Mouse (Mus musculus) embryonic facial prominence, embryonic 11.5 days (tissue): ENCODE data around the gene Gzmm. TPM values are rescaled to one million over a fixed set of nuclear protein-coding genes. Genes with fewer than 3 reads are reported as not detected.

Source experiments
- ATAC-seq: fragments of 200-750 bp; cut with Nextera tagmentation; replicated peaks from 2 replicates; pipeline ENCODE4 v1.8.0; 2017; ENCODE audit warnings: low read depth; ENCODE audit not compliant: insufficient number of reproducible peaks, low FRiP score, low TSS enrichment
- DNase-seq: peaks from one replicate; pipeline ENCODE4 v3.0.0-alpha.2; 2015; ENCODE audit warnings: low spot score
- H3K27ac ChIP-seq: fragments of 300-500 bp; sonication (generic); replicated peaks from 2 replicates; pipeline ENCODE4 v1.5.1; 2014; ENCODE audit warnings: mild to moderate bottlenecking, low read depth, low read length, control low read depth
- H3K27me3 ChIP-seq: fragments of 300-500 bp; sonication (generic); 2 replicates; pipeline ENCODE4 v1.6.1; 2014; ENCODE audit warnings: mild to moderate bottlenecking, low read length, moderate library complexity, mixed read lengths; ENCODE audit not compliant: control insufficient read depth, insufficient read depth
- H3K36me3 ChIP-seq: fragments of 300-500 bp; sonication (generic); replicated peaks from 2 replicates; pipeline ENCODE4 v1.6.1; 2014; ENCODE audit warnings: low read depth, mild to moderate bottlenecking, low read length, moderate library complexity, mixed read lengths; ENCODE audit not compliant: control insufficient read depth, insufficient read depth
- H3K4me1 ChIP-seq: fragments of 300-500 bp; sonication (generic); 2 replicates; pipeline ENCODE4 v1.6.1; 2014; ENCODE audit warnings: low read length, mixed read lengths; ENCODE audit not compliant: control insufficient read depth, insufficient read depth
- H3K4me2 ChIP-seq: fragments of 300-500 bp; sonication (generic); 2 replicates; pipeline ENCODE4 v1.6.1; 2014; ENCODE audit warnings: low read depth, mild to moderate bottlenecking, control low read depth, low read length, moderate library complexity
- H3K4me3 ChIP-seq: fragments of 300-500 bp; sonication (generic); 2 replicates; pipeline ENCODE4 v1.5.1; 2014; ENCODE audit warnings: low read depth, low read length, control low read depth
- H3K9ac ChIP-seq: fragments of 300-500 bp; sonication (generic); replicated peaks from 2 replicates; pipeline ENCODE4 v1.6.1; 2014; ENCODE audit warnings: mild to moderate bottlenecking, control low read depth, low read length
- H3K9me3 ChIP-seq: fragments of 300-500 bp; sonication (generic); replicated peaks from 2 replicates; pipeline ENCODE4 v1.6.1; 2016; ENCODE audit warnings: mild to moderate bottlenecking, low read length, inconsistent platforms, mixed read lengths; ENCODE audit not compliant: control insufficient read depth
- WGBS: fragments of 180-500 bp; shearing (Covaris S2); extraction: QIAGEN DNeasy Blood & Tissue Kit; methylation state at CpG from one replicate; pipeline ENCODE4 v1.1.7; 2014; 5-methylcytosine and 5-hydroxymethylcytosine counted together
- polyA plus RNA-seq: library from polyadenylated mRNA; unstranded; fragments of >200 nt; fragmentation: Nextera tagmentation; extraction: Ambion mirVana; gene quantifications from 2 replicates; pipeline ENCODE4 v1.2.1, GENCODE M21; 2014

Gzmm gene
- polyA plus RNA-seq, 1 experiment from 2014 or later: 0.77 TPM

DNA sequence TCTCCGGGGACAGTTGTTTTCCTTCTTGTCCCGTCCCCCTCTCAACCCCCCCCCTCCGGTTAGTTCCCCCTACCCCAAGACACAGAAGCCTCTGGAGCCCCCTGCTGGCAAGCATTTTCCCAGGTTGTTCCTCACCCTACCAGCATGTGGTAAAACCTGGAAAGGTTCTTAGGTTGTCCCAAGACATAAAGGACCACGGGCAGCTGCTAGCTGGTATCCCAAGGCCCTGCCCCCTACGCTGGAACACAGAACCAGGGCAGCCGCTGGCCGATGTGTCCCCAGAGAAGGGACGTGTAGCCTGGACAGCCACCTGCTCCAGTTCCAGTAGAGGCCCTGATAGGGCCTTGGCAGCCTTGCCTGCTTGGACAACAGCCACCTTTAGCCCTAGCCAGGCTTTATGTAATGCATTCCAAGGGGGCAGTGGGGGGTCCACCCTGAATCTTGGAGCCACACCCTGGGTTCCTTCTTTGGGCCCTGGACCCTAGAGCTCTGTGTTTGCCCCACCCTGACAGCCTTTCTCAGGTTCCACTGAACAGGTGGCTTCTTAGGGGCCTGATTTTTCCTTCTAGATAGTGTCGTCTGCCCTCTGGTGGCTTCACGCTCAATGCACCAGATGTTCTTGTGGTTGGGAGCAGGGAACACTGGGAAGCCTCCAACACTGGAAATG lies 5.8 kb upstream of the Gzmm start:
- H3K27ac ChIP-seq: no peak overlapping the region

GRCm38 (mm10) chr10:79683726-79684640 lies 4.8 kb upstream of the Gzmm start:
- Histone ChIP-seq H3K4me3 (no peak overlapping the region), H3K27ac (no peak overlapping the region), H3K4me2 (peak overlapping the region; percentile 57; the same call in 1 of the 2 replicates), H3K9ac (0 out of 2 replicates have a peak overlapping the region, but pooled peaks have one; percentile 5), H3K27me3 (no peaks in the 10 kb centered on the region), H3K4me1 (peaks cover 6% of the 10 kb centered on the region), H3K36me3 (peaks cover 17% of the 10 kb centered on the region), H3K9me3 (no peaks in the 10 kb centered on the region)
- DNase-seq: no peak
- ATAC-seq: no peak
- 92% methylated on average over 6 of the region's 6 CpGs for WGBS

More for the DNA sequence above, 5.8 kb upstream of the Gzmm start:
- H3K9ac ChIP-seq: peak overlapping the region; percentile 83
- 9% methylated on average over 10 of the region's 10 CpGs for WGBS
- H3K4me1 ChIP-seq: peaks cover 6% of the 10 kb centered on the region
- ATAC-seq (no peak), DNase-seq (peak; percentile 80)
- H3K36me3 ChIP-seq: peaks cover 11% of the 10 kb centered on the region
- peak overlapping the region; percentile 89 for H3K4me3 ChIP-seq
- no peaks in the 10 kb centered on the region for H3K9me3 ChIP-seq
- no peaks in the 10 kb centered on the region for H3K27me3 ChIP-seq
- peak overlapping the region; percentile 57 for H3K4me2 ChIP-seq

DNA sequence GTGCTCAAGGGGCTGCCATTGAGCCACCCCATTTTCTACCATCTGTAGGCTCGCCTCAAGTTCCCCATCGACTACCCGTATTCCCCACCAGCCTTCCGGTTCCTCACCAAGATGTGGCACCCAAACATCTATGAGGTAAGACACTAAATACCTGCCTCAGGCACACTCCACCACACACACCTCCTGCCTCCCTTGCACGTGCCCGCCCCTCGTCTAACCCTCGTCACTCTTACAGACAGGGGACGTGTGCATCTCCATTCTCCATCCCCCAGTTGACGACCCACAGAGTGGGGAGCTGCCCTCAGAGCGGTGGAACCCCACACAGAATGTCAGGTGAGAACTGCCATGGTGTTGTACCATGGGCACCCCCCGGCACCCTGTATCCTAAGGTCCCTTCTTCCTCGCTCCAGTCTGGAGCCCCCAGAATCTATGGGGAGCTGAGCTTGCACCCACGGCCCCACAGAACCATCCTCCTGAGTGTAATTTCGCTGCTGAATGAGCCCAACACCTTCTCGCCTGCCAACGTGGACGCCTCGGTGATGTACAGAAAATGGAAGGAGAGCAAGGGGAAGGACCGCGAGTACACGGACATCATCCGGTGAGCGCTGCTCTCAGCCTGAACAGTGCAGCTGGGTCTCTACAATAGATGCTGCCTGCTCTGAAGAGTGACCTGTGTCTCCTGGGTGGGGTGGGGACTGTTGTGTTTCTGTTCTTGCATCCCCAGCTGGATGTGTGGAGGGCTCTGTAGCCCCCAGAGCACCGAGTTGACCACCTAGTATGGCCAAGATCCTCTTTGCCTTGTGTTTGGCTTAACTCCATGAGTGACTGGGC lies 3.8 kb upstream of the Gzmm start:
- DNase-seq (no peak), ATAC-seq (no peak)
- Histone ChIP-seq H3K27me3 (no peaks in the 10 kb centered on the region), H3K9ac (no peak overlapping the region), H3K4me3 (no peak overlapping the region), H3K4me1 (peaks cover 6% of the 10 kb centered on the region), H3K27ac (no peak overlapping the region), H3K36me3 (peaks cover 21% of the 10 kb centered on the region), H3K4me2 (no peak overlapping the region), H3K9me3 (no peaks in the 10 kb centered on the region)
- WGBS: 94% methylated on average over 25 of the region's 25 CpGs

DNA sequence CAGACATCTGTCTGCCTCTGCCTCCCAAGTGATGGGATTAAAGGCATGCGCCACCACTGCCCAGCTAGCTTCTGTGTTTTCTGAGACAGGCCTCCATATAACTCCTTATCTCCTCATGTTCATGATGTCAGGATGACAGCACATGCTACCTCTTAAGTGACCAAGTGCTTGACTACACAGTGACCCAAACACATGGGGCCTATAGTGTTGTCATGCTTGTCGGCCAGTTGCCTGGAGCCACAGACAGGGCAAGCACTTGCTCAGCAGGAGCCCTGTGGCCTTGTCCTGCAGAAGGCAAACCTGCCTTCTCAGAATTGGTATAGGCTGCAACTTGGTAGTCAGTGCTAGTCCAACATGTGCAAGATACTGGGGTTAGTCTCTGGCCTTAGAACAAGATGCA lies 2.6 kb upstream of the Gzmm start:
- no peaks in the 10 kb centered on the region for H3K9me3 ChIP-seq
- no peak overlapping the region for H3K4me2 ChIP-seq
- 89% methylated on average over 2 of the region's 2 CpGs for WGBS
- no peak overlapping the region for H3K27ac ChIP-seq
- no peak overlapping the region for H3K4me3 ChIP-seq
- H3K9ac ChIP-seq: no peak overlapping the region
- DNase-seq: no peak
- no peak for ATAC-seq
- no peaks in the 10 kb centered on the region for H3K27me3 ChIP-seq
- H3K36me3 ChIP-seq: peaks cover 21% of the 10 kb centered on the region
- H3K4me1 ChIP-seq: peaks cover 6% of the 10 kb centered on the region

- WGBS: 88% methylated on average over 1 of the region's 1 CpGs
- peaks cover 6% of the 10 kb centered on the region for H3K4me1 ChIP-seq
- H3K9me3 ChIP-seq: no peaks in the 10 kb centered on the region
- no peak overlapping the region for H3K4me2 ChIP-seq
- peaks cover 21% of the 10 kb centered on the region for H3K36me3 ChIP-seq
- no peak overlapping the region for H3K4me3 ChIP-seq
- H3K27me3 ChIP-seq: no peaks in the 10 kb centered on the region
- no peak overlapping the region for H3K27ac ChIP-seq
- no peak overlapping the region for H3K9ac ChIP-seq
- ATAC-seq: no peak
- DNase-seq: no peak
Measured at GRCm38 (mm10) chr10:79686691-79687090, 2.1 kb upstream of the Gzmm start.

DNA sequence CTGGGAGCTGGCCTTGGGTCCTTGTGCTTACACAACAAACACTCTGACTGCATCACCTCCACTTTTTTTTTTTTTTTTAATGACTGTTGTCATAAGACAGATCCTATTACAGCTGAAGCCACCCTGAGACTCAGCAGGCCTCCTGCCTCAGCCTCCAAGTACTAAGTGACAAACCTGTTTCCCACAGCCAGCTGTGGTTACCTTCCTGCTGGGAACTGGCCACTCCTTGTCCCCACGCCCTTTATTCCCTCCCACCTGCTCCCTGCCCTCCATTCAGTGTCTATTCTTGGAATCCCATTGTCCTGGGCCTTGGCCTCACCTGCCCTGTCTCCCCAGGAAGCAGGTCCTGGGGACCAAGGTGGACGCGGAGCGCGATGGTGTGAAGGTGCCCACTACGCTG lies 1.3 kb upstream of the Gzmm start:
- Histone ChIP-seq H3K4me2 (no peak overlapping the region), H3K36me3 (peaks cover 21% of the 10 kb centered on the region), H3K9me3 (no peaks in the 10 kb centered on the region), H3K4me1 (peaks cover 6% of the 10 kb centered on the region), H3K4me3 (no peak overlapping the region), H3K27me3 (no peaks in the 10 kb centered on the region), H3K27ac (no peak overlapping the region), H3K9ac (no peak overlapping the region)
- 96% methylated on average over 6 of the region's 6 CpGs for WGBS
- ATAC-seq: no peak
- no peak for DNase-seq

DNA sequence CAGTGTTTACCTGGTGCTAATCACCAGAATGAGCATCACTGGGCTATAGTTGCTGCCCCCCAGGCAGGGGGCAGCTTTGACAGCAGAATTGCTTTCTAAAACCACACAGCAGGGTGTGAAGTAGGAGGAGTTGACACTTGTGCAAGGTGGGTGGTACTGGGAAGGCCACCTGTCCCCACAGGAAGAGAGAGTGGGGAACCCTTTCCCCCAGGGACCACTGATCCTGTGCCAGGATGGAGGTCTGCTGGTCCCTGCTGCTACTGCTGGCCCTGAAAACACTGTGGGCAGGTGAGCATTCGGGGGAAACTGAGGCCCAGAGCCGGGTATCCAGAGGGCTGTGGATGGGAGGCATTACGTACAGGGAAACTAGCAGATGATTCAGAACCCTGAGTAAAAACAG lies 358 bp downstream of the Gzmm start:
- Histone ChIP-seq H3K4me1 (no peaks in the 10 kb centered on the region), H3K9me3 (no peaks in the 10 kb centered on the region), H3K27ac (no peak overlapping the region), H3K4me2 (no peak overlapping the region), H3K27me3 (no peaks in the 10 kb centered on the region), H3K36me3 (peaks cover 21% of the 10 kb centered on the region), H3K9ac (no peak overlapping the region), H3K4me3 (no peak overlapping the region)
- WGBS: 96% methylated on average over 3 of the region's 3 CpGs
- DNase-seq (no peak), ATAC-seq (no peak)
